Mouse (Mus musculus) urinary bladder, postnatal 36 days (tissue): ENCODE measurements around the gene Maco1.
A peak's percentile ranks its signal among the peaks of the same experiment; 100 is the strongest.
"Not testable (repeated sequence)": the region's sequence is repeated elsewhere in the genome, so short reads cannot be mapped to it uniquely, and the experiment has no call there.

Experiments
- DNase-seq, 2 experiments: peaks; one replicate each; pipeline ENCODE4 v3.0.0; 2022; ENCODE audit warnings: low spot score in 2 of 2, mixed read lengths in 1 of 2

Maco1 gene

DNA sequence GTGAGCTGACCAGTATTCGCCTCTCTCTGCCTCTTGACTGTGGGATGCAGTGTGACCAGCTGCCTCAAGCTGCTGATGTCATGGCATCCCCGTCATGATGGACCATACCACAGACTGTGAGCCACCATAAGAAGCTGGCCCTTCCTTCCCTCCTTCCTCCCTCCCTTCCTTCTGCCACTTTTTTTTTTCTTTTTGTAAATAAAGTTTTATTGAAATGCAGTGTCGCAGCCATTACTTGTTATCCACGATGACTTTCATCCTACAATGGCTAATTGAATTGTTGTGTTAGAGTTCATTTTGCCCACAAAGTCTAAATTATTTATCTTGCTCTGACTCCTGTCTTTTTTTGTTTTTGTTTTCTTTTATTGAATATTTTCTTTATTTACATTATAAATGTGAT is 5.3 kb upstream of the Maco1 start:
- DNase-seq, result no peak

DNA sequence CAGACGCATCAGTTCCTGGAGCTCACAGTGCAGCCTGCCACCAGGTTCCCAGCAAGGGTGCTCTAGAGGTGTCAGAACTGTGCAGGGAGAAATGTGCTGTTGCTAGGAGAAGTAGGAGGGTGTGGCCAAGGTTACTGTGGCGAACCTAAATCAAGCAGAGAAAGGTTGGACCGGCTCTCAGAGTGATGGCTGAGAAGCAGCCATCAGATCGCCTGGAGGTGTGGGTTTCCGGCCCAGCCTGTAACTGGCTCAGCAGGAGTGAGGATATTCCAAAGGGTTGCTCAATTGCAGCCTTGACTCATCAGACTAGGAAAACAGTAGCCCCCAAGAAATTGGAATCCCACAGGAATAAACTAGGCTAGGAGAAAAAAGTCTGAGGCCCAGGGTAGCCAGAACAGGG is 3.4 kb upstream of the Maco1 start:
- peak in 1 of 2 experiments; percentile 26 for DNase-seq

DNA sequence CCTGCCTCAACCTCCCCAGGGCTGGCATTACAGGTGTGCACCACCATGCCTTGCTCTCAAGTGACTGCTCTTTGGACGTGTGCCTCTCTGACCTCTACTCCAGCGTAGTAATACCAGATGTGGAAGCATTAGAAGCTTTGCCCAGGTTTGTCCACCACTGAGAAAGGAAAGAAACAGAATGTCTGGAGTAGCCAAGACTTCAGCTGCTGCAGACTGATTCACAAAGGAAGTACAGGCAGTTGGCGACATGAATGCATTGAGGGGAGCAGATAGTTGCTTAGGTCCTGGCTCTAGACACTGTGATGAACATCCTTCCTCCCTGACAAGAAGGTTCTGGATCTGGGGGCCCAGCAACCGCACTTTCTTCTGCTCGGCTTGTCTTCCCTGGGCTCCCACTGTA is 2.9 kb upstream of the Maco1 start:
- DNase-seq, result no peak

DNA sequence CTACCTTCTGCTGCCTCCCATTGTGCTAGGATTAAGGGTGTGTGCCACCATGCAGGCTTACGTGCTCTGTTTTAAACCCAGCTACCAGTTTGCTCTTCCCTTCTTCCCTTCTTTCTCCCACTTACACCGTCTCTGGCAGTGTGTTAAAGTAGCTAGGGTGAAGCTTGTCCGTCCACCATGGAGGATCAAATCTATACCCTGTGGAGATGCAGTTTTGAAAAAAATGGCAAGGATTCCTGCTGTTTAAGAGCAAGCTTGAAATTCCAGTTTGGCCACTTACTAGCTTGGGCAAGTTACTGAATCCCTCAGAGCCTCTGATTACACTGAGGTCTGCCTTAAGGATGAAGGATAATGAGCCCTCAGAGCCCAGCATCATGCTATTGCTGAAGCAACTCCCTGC is 2.2 kb upstream of the Maco1 start:
- DNase-seq, result peak in 1 of 2 experiments; percentile 29

DNA sequence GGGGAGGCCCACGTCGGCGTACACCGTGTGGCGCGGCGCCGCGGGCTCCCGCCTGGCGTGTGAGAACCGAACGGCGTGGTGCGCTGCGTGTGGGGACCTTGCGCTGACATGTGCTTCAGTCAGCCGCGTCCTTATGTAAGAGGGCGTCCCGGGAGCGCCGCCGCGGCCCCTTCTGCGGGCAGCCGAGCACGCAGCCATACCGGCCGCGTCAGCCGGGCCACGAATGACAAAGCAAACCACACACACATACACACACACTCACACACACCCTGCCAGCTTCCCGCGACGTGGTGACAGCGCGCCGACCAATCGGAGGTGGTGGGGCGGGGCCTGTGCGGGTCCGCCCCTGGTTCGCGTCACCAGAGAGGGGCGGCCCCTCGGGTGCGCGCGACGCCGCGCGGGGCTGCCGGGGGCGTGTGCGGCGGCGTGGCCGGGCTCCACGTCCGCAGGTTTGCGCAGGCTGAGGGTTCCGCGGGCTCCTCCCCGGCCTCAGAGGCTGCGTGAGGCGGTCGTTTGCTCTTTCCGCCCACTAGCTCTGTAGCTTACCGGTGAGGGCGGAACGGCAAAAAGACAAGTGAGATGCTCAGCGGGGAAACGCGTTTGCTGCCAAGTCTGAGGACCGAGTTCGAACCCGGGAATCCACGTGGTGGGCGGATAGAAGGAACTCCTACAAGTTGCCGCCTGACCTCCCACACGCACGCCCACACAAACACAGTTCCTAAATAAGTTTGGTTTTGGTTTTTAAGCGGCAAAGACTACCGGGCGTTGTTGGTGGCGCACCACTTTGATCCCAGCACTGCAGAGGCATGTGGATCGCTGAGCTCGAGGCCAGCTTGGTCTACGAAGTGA is 716 bp upstream of the Maco1 start:
- DNase-seq, result peak; percentile 91

DNA sequence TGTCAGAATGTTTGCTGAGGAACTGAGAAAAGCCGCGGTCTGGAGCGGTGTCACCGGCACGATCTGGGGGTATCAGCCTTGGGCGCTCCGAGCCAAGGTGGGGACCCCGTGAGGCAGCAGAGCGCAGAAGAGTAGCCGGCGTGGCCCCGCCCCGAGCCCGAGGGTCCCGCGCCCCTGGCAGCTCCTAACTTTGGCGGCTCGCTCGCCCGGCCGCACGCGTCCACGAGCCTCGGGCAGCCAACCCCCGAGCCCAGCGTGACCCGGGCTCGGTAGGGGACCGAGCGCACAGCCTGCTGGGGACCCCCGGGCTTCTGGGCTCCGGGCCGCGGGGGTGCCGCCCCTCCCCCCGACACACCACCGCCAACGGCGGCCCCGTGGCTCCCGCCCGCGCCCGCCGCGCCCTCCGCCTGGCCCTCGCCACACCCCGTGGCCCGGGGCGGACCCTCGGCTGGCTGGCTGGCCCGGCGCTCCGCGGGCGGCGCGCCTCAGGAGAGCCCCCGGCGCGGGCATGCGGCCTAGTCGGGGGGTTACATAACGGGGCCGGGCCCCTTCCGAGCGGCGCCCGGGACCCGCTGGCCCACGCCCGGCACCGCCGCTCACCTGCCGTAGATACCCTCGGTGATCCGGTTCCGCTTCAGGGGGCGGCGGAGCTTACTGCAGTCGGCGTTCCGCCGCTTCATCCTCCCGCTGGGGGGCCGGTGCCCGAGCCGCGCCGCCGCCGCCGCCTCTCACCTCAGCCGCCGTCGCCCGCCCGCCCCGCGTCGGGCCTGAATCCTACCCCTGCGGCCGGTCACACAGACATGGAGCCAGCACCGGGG is 498 bp downstream of the Maco1 start:
- DNase-seq, result peak; percentile 28 to 33

DNA sequence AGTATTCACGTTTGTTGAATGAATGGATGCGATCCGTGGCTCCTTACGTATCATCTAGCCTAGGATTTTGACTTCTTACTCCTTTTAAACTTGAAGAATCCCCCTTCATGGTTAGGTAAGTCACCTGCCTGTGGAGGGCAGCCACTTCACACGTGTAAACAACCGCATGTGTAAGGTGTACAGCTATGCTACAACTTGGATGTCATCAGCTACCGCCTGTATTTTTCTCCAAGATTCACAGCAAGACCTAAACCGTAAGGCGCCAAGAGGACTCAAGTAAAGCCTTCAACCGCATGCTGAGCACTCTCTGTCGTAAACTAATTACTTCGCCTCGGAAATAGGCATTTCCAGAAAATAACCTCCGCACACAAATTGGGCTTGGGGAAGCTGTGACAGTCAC is 1.3 kb downstream of the Maco1 start:
- no peak for DNase-seq

DNA sequence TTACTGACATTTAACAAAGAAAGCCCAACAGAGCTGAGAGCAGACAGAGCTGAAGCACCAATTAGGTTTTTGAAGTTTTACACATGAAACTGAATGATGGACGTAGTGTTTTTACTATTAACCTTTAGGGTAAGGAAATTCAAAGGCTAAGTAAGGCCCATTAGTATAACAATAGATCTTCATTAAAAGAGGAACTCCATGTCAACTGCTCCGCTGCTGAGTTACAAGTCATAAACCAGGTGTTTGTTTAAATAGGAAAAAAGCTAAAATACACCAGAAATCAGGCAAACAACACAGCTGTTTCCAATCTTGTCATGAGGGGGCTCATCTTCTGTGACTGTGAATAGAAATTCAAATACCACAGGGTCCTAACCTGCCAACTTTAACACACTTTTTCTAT is 1.9 kb downstream of the Maco1 start:
- DNase-seq, result no peak

DNA sequence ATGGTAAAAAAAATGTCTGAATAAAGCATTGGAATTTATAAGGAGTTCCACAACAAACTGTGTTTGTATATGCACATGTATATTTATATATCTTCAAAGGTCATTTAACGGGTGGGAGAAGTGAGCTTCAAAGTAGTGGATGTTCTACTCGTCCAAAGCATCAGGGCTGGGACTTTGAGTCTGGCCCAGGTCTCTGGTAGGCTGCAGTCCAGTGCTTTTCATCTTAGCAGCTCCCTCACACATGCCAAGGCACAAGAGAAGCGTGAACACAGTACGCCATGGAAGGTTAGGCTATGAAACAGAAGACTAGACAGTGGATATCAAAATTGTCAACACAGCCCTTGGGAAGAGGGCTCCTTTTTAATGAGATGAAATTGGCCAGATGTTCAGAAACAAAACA is 2.6 kb downstream of the Maco1 start:
- no peak for DNase-seq

DNA sequence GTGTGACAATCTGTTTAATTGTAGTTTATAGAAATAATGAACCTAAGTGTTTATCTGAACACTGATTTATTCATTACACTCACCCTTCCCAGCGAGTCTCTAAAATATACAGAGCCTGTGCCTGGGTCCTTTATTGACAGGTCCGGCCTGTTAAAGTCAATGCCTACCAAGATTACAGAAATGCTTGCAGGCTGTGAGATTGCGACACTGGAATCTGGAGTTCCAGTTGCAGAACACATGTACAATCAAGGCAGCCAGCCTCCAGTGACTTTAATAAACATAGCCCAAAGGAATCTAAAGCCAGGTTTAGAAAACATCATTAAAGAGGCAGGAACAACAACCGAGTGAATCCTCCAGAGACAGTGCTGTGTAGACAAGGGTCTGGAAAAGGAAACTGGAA is 5.6 kb downstream of the Maco1 start:
- no peak for DNase-seq

DNA sequence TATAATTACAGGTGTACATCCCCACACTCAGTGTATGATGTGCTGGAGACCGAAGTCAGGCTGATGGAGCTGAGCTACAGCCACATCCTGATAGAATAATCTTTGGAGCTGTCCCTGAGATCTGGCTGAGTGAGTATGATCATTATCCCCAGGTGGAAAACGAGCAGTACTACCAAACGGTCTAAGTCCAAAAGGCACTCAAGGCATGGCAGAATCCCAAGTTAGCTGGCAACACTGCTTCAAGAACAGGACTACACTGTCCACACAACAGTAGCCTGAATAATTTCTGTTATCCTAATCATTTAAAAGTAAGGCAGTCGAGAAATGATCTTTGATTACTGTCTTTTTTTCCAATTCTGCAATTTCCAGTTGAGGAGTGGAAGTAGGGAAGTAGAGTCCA is 9.6 kb downstream of the Maco1 start:
- no peak for DNase-seq

DNA sequence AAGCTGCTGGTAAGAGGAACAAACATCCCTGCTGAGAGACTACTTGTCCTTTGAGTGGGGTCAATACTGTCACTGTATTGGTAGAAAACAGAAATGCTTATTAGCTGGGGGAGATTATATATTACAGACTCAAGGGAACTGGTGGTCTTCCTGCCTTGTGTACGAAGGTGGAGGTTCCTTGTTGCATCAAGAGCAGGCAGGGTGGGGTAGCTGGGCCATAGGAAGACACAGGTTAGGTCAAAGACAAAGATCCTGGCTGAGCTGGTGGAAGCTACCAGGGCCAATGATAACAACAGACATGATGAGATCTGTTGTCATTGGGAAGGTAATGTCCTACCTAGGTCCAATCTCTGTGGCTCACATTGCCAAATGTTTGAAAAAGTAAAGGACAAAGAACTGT is 12.9 kb downstream of the Maco1 start:
- no peak for DNase-seq

DNA sequence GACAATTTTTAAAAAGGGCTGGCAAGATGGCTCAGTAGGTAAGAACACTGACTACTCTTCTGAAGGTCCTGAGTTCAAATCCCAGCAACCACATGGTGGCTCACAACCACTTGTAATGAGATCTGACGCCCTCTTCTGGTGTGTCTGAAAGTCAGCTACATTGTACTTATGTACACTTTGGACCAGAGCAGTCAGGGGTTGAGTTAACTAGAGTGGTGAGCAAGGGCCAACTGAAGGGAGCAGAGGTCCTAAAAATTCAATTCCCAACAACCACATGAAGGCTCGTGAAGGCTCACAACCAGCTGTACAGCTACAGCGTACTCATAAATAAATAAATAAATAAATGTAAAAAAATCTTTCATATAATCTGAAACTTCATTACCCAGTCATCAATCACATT is 14.4 kb downstream of the Maco1 start:
- not testable (repeated sequence) for DNase-seq

DNA sequence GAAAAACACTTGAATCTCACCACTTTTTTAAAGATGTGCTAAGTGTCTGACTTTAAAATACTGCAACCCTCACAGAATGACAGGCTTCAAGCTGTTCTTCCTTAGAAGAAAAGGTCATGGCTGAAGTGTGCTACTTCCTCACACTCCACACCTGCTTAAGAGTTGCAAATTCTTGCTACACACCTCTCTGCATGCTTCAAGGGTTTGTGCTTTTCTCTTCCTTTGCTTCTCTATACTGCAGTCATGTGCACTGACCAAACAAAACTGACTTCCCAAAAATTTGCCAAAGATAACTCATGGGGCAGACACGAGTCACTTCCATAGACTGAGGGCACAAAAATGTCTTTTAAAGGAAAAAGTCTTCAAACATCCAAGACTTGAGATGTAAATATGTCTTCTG is 14.9 kb downstream of the Maco1 start:
- DNase-seq, result no peak

DNA sequence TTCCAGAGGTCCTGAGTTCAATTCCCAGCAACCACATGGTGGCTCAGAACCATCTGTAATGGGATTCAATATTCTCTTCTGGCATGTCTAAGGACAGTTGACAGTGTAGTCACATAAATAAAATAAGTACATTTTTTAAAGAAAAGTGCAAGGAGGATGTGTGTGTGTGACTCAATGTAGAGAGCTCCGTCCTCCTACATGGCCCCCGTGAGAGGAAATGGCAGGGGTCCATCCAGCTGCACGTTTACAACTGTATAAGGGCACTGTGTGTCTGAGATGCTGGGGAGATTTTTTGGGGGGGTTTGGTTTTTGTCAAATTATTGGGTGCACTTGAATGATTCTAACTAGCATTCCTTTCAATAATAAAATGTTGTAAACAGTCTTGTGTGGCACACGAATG is 17.7 kb downstream of the Maco1 start:
- DNase-seq, result no peak

DNA sequence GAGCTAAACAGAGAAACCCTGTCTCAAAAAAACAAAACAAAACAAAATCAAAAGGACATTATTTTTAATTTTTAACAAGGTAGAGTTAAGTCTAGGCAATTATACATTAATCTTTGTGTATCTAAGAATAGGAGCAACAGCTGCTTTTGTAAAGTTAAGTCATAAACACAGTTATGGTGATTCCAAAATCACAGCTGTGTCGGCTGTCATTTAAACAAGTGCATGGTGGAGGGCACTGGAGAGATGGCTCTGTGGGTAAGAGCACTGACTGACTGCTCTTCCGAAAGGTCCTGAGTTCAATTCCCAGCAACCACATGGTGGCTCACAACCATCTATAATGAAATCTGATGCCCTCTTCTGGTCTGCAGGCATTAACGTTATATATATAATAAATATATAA is 21.2 kb downstream of the Maco1 start:
- DNase-seq, result no peak

DNA sequence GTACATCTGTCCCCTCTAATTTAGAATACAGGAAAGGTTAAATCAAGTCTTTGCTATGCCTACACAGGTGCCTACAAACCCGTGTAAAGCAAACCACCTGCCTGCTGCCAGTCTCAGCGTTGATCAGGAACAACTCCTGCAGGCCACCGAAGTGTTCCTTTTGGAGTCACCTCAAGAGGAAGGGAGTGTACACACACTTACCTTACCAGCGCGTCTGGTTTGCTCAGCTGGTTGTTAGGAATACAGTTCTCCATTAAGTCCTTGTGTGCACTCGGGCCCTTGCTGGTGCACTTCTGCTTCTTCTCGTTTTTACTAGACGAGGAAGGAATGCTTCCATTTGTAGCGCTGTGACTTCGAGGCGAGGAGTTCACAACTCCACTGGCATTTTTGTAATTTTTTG is 25.3 kb downstream of the Maco1 start:
- no peak for DNase-seq

DNA sequence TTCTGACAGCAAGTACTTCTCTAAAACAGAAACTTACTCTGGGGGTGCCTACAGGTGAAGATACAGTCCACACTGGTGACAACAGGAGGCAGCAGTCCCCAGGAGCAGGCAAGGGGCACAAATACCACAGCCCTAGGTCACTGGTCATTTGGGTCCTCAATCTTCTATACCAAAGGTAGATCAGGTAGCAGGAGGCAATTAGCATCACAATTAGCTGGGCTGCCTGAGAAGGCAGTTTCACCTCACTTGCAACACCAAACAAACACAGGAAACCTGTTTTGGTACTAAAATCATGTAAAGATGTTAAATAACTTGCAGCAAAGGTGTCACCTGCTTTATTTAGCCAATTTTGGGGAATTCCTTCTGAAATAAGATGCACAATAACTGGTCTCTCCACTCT is 26.8 kb downstream of the Maco1 start:
- no peak for DNase-seq

DNA sequence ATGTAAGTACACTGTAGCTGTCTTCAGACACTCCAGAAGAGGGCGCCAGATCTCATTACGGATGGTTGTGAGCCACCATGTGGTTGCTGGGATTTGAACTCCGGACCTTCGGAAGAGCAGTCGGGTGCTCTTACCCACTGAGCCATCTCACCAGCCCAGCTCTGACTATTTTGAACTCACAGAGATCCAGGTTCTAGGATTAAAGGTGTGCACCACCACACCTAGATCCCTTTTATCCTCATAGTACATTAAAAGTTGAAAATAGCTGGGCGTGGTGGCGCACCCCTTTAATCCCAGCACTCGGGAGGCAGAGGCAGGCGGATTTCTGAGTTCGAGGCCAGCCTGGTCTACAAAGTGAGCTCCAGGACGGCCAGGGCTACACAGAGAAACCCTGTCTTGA is 27.3 kb downstream of the Maco1 start:
- DNase-seq, result not testable (repeated sequence)

DNA sequence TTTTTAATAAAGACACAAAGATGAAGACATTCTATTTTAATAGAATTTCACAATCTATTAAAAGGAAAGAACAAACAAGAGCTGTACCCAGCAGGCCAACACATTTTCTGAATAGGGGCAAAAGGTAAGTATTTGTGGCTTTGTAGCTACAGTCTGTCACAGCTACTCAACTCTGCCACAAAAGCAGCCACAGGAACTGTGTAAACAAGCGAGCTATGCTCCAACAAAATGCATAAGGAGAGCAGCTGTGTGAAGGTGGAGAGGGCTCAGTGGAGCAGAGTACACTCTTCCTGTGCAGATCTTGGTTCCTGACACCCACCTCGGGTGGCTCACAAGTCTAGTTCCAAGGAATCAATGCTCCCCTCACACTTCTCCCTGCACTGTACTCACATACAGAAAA is 29.6 kb downstream of the Maco1 start:
- no peak for DNase-seq

DNA sequence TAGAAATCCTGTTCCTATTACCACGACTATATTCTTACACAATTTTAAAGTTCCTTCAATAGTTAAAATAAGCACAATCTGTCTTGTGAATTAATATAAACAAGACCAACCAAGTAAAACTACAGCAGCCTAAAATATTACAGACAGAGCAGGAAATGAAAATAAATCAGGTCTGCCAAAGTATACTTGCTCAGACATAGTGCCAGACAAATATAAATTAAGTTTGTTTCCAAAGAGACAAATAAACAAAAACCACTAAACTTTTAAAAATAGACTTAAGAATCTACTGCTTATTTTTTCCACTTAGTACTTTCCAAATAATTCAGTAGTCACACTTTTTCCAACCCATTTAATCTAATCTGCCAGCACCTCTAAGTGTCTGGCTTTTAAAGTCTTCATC is 32.1 kb downstream of the Maco1 start:
- no peak for DNase-seq

DNA sequence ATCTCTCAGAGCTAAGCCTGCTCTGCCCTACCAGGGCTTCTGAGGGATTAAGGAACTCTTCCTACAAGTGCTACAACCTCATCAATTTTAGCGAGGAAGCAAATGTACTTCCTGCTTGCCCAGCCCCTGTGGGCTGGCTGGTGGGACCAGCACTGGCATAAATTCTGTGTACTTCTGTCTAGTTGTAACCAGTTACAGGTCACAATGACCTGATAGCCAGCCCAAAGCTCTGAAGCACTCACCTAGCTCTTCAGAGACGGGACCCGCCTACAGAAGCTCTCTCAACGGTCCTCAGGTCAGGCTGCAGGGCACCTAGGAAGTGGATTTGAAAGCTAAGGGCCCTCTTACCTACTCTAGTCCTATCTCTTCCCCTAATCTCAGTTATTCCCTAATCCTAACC is 35.4 kb downstream of the Maco1 start:
- DNase-seq, result no peak

DNA sequence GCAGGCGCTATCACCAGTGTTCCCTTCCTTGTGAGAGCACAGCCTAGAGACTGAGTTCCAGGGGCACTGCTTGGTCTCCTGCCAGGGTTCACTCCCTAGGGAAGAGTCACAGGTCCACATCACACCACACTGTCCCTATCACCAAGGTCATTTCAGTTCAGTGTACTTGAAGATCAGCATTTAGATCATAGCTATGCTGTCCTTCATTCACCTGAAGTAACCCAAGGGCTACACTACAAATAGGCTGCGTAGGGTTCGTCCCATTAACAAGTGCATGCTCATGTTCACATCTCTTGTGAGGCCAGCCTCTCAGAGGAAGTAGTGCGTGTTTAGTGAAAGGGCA is 38.9 kb downstream of the Maco1 start:
- DNase-seq, result no peak
